Mouse (Mus musculus) heart, adult 8-10 months (tissue): ENCODE results near the gene Slc35e3. TPM values are rescaled to one million over a fixed set of nuclear protein-coding genes. Genes with fewer than 3 reads are reported as not detected.

ENCODE experiments used
- DNase-seq: peaks from one replicate; pipeline ENCODE4 v3.0.0; 2022; ENCODE audit warnings: low spot score
- total RNA-seq, 4 experiments: library from RNA; stranded (reverse); gene quantifications; 2 replicates each; pipeline ENCODE4 v1.2.4; 2022

Gene Slc35e3
- total RNA-seq, 4 experiments from 2014 or later, result 7.7 to 9.3 (median 7.8) TPM

GRCm38 (mm10) chr10:117684298-117685170 is 61.6 kb downstream of the Slc35e3 start:
- no peak for DNase-seq

- DNase-seq, result no peak
These were observed 62.5 kb downstream of the Slc35e3 start for GRCm38 (mm10) chr10:117683734-117684037.

Other genes with a start within 250 kb of the Slc35e3 start
- 1 to 10 TPM; 2.8 to 3.8 (median 3.4) TPM for gene Cpm, start 116.9 kb downstream of the Slc35e3 start, total RNA-seq
- 10 to 100 TPM; 47.6 to 55.1 (median 50.9) TPM for gene Mdm2, start 35.6 kb downstream of the Slc35e3 start, total RNA-seq
- 1 to 10 TPM; 7.0 to 8.4 (median 7.8) TPM for gene Nup107, start 46.3 kb upstream of the Slc35e3 start, total RNA-seq
- 10 to 100 TPM; 38.8 to 47.5 (median 44.8) TPM for gene Rap1b, start 99.7 kb upstream of the Slc35e3 start, total RNA-seq